Mouse (Mus musculus): ENCODE data around the gene 2210011C24Rik. TPM values are rescaled to one million over a fixed set of nuclear protein-coding genes. Genes with fewer than 3 reads are reported as not detected.
"Not testable (repeated sequence)": the region's sequence is repeated elsewhere in the genome, so short reads cannot be mapped to it uniquely, and the experiment has no call there.

2210011C24Rik gene
- polyA plus RNA-seq, 1 experiment from 2014 or later: not detected

DNA sequence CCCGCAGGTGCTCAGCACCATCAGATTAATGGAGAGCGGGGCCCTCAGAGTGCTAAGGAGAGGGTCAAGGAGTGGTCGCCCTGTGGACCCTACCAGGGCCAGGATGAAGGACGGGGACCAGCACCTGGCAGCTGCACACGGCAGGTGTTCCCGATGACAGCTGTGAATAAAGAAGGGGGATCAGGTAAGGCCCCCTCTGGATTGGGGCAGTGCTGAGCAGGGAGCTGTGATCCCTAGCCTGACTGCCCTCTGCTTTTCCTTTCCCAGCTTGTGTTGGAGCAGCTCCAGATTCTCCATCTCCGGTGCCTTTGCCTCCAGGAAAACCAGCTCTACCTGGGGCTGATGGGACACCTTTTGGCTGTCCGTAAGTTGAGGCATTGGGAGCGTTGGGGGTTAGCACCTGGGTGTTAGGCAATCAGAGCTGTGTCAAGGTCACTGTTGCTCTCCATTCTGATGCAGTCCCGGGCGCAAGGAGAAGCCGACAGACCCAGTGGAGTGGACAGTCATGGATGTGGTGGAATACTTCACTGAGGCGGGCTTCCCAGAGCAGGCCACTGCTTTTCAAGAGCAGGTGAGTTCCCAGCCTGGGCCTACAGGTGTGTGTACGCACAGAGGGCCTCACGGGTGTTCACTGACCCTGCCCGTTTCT is 12.8 kb downstream of the 2210011C24Rik start:
- Histone ChIP-seq H3K9ac (peak overlapping the region; percentile 87), H3K27me3 (peaks cover 43% of the 10 kb centered on the region), H3K4me2 (peak overlapping the region; percentile 82), H3K27ac (no peak overlapping the region), H3K36me3 (replicated peaks) (peaks cover 31% of the 10 kb centered on the region), H3K9me3 (no peaks in the 10 kb centered on the region), H3K4me1 (peaks cover 40% of the 10 kb centered on the region), H3K4me3 (replicated peaks) (peak overlapping the region; percentile 88)
- WGBS: 66% methylated on average over 16 of the region's 16 CpGs
- ATAC-seq (ENCODE audit: low FRiP score): no peak

DNA sequence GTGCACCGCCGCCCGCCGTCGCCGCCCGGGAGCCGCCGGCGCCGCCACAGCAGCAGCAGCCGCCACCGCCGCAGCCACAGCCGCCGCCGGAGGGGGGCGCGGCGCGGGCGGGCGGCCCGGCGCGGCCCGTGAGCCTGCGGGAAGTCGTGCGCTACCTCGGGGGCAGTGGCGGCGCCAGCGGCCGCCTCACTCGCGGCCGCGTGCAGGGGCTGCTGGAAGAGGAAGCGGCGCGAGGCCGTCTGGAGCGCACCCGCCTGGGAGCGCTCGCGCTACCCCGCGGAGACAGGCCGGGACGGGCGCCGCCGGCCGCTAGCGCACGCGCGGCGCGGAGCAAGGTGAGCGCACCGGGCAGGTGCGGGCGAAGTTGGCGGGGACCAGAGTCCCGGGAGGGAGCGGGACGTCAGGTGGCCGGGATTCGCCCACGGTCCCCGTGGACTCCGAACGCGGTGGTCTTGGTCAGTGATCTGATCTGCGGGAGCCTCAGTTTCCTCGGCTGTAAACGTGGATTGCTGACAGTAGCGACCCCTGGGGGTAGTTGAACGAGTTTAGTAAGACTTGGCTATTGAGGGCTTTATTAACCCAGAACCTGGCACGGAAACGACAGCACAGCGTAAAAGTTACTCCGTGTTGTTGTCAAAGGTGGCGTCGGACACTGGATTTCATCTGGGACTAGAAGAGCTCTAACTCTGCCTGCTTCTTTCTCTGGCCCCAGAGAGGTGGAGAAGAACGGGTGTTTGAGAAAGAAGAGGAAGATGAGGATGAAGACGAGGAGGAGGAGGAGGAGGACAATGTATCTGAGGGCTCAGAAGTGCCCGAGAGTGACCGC is 13.5 kb downstream of the 2210011C24Rik start:
- H3K4me3 ChIP-seq (replicated peaks): peak overlapping the region; percentile 88
- H3K4me2 ChIP-seq: peak overlapping the region; percentile 82
- no peaks in the 10 kb centered on the region for H3K9me3 ChIP-seq
- peak; percentile 21; the same call in 1 of the 2 replicates for ATAC-seq (ENCODE audit: low FRiP score)
- peak overlapping the region; percentile 87 for H3K9ac ChIP-seq
- peaks cover 36% of the 10 kb centered on the region for H3K4me1 ChIP-seq
- H3K36me3 ChIP-seq (replicated peaks): peaks cover 34% of the 10 kb centered on the region
- WGBS: under 1% methylated on average over 86 of the region's 92 CpGs
- H3K27ac ChIP-seq: peak overlapping the region; percentile 88
- peaks cover 43% of the 10 kb centered on the region for H3K27me3 ChIP-seq

DNA sequence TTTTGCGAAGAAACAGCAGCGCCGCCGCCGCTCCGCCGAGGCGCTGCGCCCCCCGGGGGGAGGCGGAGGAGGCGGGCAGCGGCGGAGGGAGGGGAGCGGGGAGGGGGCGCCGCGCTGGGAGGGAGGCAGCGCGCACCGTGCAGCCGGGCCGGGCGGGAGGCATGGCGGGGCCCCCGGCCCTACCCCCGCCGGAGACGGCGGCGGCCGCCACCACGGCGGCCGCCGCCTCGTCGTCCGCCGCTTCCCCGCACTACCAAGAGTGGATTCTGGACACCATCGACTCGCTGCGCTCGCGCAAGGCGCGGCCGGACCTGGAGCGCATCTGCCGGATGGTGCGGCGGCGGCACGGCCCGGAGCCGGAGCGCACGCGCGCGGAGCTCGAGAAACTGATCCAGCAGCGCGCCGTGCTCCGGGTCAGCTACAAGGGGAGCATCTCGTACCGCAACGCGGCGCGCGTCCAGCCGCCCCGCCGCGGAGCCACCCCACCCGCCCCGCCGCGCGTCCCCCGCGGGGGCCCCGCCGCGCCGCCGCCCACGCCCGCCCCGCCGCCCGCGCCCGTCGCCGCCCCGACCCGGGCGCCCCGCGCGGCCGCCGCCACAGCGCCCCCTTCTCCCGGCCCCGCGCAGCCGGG is 14.3 kb downstream of the 2210011C24Rik start, which contains the start of gene Samd1:
TSS of gene Samd1 (plus strand) at position 162 of the 631 bp plus-strand sequence.
- H3K4me3 ChIP-seq (replicated peaks): peak within 1 kb of the TSS; percentile 88
- ATAC-seq (ENCODE audit: low FRiP score): peak; percentile 22; the same call in 1 of the 2 replicates

GRCm38 (mm10) chr8:83996567-83997505 is 15.1 kb downstream of the 2210011C24Rik start:
- H3K27me3 ChIP-seq: peaks cover 28% of the 10 kb centered on the region
- H3K9ac ChIP-seq: peak overlapping the region; percentile 89
- H3K9me3 ChIP-seq: no peaks in the 10 kb centered on the region
- under 1% methylated on average over 56 of the region's 103 CpGs for WGBS
- peaks cover 36% of the 10 kb centered on the region for H3K4me1 ChIP-seq
- peak overlapping the region; percentile 98 for H3K27ac ChIP-seq
- H3K36me3 ChIP-seq (replicated peaks): peaks cover 38% of the 10 kb centered on the region
- peak overlapping the region; percentile 88 for H3K4me3 ChIP-seq (replicated peaks)
- ATAC-seq (ENCODE audit: low FRiP score): peak; percentile 80
- H3K4me2 ChIP-seq: peak overlapping the region; percentile 80

More for the DNA sequence above, 14.3 kb downstream of the 2210011C24Rik start, which contains the start of gene Samd1:
- Histone ChIP-seq H3K4me2 (peak within 1 kb of the TSS; percentile 82), H3K36me3 (replicated peaks) (peaks cover 37% of the 10 kb centered on the region), H3K9me3 (no peaks in the 10 kb centered on the region), H3K9ac (peak within 1 kb of the TSS; percentile 89), H3K27me3 (peaks cover 35% of the 10 kb centered on the region), H3K4me1 (peaks cover 36% of the 10 kb centered on the region), H3K27ac (peak within 1 kb of the TSS; percentile 98)
- under 1% methylated on average over 58 of the region's 112 CpGs for WGBS

GRCm38 (mm10) chr8:83995973-83996372 is 16.0 kb downstream of the 2210011C24Rik start:
- 10% methylated on average over 12 of the region's 12 CpGs for WGBS
- ATAC-seq (ENCODE audit: low FRiP score): peak; percentile 17; the same call in 1 of the 2 replicates

GRCm38 (mm10) chr8:83994030-83994429 is 17.9 kb downstream of the 2210011C24Rik start:
- ATAC-seq (ENCODE audit: low FRiP score): no peak
- Histone ChIP-seq H3K27me3 (no peaks in the 10 kb centered on the region), H3K9me3 (no peaks in the 10 kb centered on the region), H3K4me3 (replicated peaks) (no peak overlapping the region), H3K4me2 (no peak overlapping the region), H3K36me3 (replicated peaks) (peaks cover 47% of the 10 kb centered on the region), H3K9ac (no peak overlapping the region), H3K27ac (no peak overlapping the region), H3K4me1 (peaks cover 18% of the 10 kb centered on the region)
- 94% methylated on average over 3 of the region's 3 CpGs for WGBS

More at GRCm38 (mm10) chr8:83995973-83996372, 16.0 kb downstream of the 2210011C24Rik start:
- peak overlapping the region; percentile 98; the same call in 1 of the 2 replicates for H3K27ac ChIP-seq
- peak overlapping the region; percentile 89; the same call in 1 of the 2 replicates for H3K9ac ChIP-seq
- peaks cover 42% of the 10 kb centered on the region for H3K36me3 ChIP-seq (replicated peaks)
- H3K27me3 ChIP-seq: peaks cover 19% of the 10 kb centered on the region
- H3K4me2 ChIP-seq: peak overlapping the region; percentile 80
- peak overlapping the region; percentile 88 for H3K4me3 ChIP-seq (replicated peaks)
- H3K9me3 ChIP-seq: no peaks in the 10 kb centered on the region
- H3K4me1 ChIP-seq: peaks cover 28% of the 10 kb centered on the region

DNA sequence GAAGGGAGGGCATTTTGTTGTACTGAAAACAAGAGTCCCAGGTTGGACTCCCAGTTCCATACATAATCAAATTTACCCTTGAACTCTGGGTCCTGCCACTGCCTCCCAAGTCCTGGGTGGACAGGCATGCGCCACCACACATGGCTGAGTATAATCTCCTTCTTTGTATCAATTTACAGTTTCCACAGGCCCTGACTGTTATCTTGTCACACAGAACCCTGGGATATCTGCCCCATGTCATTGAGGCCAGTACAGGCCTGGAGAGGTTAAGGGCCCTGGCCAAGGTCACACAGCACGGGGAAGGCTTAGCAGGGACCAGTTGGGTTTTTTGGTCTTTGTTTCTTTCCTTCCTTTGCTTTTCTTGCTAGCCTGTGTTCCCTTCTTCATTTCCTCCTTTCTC is 19.5 kb downstream of the 2210011C24Rik start:
- no peak for ATAC-seq (ENCODE audit: low FRiP score)
- 89% methylated on average over 2 of the region's 2 CpGs for WGBS
- no peak overlapping the region for H3K27ac ChIP-seq
- no peak overlapping the region for H3K9ac ChIP-seq
- H3K4me3 ChIP-seq (replicated peaks): no peak overlapping the region
- H3K4me1 ChIP-seq: peaks cover 10% of the 10 kb centered on the region
- no peak overlapping the region for H3K4me2 ChIP-seq
- H3K27me3 ChIP-seq: no peaks in the 10 kb centered on the region
- peaks cover 62% of the 10 kb centered on the region for H3K36me3 ChIP-seq (replicated peaks)
- no peaks in the 10 kb centered on the region for H3K9me3 ChIP-seq

DNA sequence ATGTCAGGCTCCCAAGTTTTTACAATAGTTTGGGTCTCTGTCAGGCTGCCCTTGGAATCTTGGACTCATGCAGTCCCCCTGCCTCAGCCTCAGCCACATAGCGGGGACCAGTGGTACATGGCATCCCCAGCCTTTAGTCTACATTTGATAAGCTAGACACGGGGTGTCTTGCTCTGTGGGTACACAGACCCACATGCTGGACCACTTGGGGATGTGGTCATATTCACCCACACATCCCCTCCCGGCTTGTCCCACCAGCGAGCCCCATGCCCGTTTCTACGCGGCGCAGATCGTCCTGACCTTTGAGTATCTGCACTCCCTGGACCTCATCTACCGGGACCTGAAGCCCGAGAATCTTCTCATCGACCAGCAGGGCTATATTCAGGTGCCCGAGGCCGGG is 21.8 kb downstream of the 2210011C24Rik start:
- Histone ChIP-seq H3K27me3 (no peaks in the 10 kb centered on the region), H3K27ac (no peak overlapping the region), H3K4me3 (replicated peaks) (no peak overlapping the region), H3K4me2 (no peak overlapping the region), H3K9me3 (no peaks in the 10 kb centered on the region), H3K9ac (no peak overlapping the region), H3K4me1 (no peaks in the 10 kb centered on the region), H3K36me3 (replicated peaks) (peaks cover 82% of the 10 kb centered on the region)
- ATAC-seq (ENCODE audit: low FRiP score): no peak
- 95% methylated on average over 14 of the region's 14 CpGs for WGBS

DNA sequence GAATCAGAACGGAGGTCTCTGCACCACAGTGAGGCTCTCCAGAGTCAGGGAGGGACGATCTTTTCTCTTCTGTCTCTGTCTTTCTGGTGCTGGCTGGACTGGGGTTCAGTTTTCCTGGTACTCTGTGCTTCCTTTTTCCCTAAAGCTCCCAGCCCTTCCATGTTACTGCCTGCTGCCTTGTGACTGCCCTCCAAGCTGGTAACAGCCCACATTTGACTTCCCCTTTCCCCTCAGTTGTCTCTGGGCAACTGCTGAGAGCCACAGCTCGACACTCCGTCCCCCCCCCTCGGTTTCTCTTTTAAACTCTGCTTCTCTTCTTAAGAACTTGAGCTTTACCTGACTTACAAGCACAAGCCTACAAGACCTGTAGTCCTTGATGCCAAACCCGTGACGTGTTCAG is 22.7 kb downstream of the 2210011C24Rik start:
- Histone ChIP-seq H3K4me2 (no peak overlapping the region), H3K9me3 (no peaks in the 10 kb centered on the region), H3K4me3 (replicated peaks) (no peak overlapping the region), H3K36me3 (replicated peaks) (peaks cover 85% of the 10 kb centered on the region), H3K9ac (no peak overlapping the region), H3K27me3 (no peaks in the 10 kb centered on the region), H3K4me1 (no peaks in the 10 kb centered on the region), H3K27ac (no peak overlapping the region)
- no peak for ATAC-seq (ENCODE audit: low FRiP score)
- WGBS: 92% methylated on average over 7 of the region's 7 CpGs

DNA sequence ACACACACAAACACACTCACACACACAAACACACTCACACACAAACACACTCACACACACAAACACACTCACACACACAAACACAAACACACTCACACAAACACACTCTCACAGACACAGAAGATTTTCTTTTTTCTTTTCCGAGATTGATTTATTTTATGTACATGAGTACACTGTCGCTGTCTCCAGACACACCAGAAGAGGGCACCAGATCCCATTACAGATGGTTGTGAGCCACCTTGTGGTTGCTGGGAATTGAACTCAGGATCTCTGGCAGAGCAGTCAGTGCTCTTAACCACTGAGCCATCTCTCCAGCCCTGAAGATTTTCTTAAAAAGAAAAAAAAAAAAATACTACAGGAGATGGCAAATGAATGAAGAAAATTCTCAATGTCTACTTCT is 28.7 kb downstream of the 2210011C24Rik start:
- H3K4me3 ChIP-seq (replicated peaks): not testable (repeated sequence)

GRCm38 (mm10) chr8:83982449-83982848 is 29.5 kb downstream of the 2210011C24Rik start:
- no peak overlapping the region for H3K27ac ChIP-seq
- H3K4me1 ChIP-seq: peaks cover 11% of the 10 kb centered on the region
- no peaks in the 10 kb centered on the region for H3K9me3 ChIP-seq
- H3K4me3 ChIP-seq (replicated peaks): no peak overlapping the region
- WGBS: 89% methylated on average over 4 of the region's 4 CpGs
- peaks cover 69% of the 10 kb centered on the region for H3K36me3 ChIP-seq (replicated peaks)
- no peak overlapping the region for H3K4me2 ChIP-seq
- ATAC-seq (ENCODE audit: low FRiP score): no peak
- no peak overlapping the region for H3K9ac ChIP-seq
- no peaks in the 10 kb centered on the region for H3K27me3 ChIP-seq

More for the DNA sequence above, 28.7 kb downstream of the 2210011C24Rik start:
- H3K9me3 ChIP-seq; H3K27me3 ChIP-seq; H3K27ac ChIP-seq; ATAC-seq (ENCODE audit: low FRiP score); H3K4me2 ChIP-seq; H3K9ac ChIP-seq; H3K4me1 ChIP-seq: not testable (repeated sequence)
- peaks cover 76% of the 10 kb centered on the region for H3K36me3 ChIP-seq (replicated peaks)
- 97% methylated on average over 2 of the region's 2 CpGs for WGBS
